Mouse (Mus musculus) neutrophil, adult 83 days (primary cell): ENCODE measurements around the gene Ap1s3. TPM values are rescaled to one million over a fixed set of nuclear protein-coding genes. Genes with fewer than 3 reads are reported as not detected.

Experiments
- total RNA-seq, 2 experiments: library from RNA; stranded (reverse); gene quantifications; one replicate each; pipeline ENCODE4 v1.2.4; 2023

The Ap1s3 gene
- 1 to 10 TPM; 8.5 to 9.7 TPM for total RNA-seq

DNA sequence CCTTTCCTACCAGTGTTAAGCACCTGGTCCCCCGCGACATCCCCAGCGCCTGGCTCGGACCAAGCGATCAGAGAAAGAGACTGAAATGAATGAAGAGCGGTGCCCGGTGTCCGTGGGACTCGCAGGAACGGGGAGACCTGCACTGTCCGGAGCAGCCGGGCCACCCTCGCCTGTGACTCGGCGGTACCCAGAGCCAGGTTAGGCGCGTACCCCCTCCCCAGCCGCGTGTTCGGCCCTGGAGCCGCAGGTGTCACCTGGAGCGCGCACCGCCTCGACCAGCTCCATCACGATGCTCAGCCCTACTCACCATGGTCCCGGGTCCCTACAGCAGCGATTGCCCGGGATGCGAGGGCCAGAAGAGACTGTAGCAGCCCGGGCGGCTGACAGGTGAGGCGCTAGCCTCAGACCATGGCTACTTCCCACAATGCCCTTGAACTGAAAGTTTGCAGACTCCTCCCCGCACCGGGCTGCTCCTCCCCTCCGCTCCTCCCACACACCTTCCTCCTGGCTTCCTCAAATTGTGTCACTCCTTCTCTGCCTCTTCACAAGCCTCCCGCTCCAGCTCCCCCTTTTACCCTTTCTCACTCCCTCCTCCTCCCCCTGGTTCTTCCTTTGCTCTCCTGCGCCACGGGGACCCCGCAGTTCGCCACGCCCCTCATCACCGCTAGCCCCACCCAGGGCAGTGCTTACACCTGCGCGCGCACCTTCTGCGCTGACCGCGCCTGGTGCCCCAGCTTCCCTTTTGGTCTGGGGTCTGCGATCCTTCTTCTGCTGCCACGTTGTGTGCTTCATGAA lies at the start of gene Ap1s3:
Ap1s3 (minus strand) TSS at position 430 of the 795 bp plus-strand sequence.

Other genes starting within 250 kb of the Ap1s3 start
- not detected for gene Scg2, start 231.9 kb downstream of the Ap1s3 start, total RNA-seq
- 10 to 100 TPM; 15.9 to 16.6 TPM for gene Mrpl44, start 104.0 kb upstream of the Ap1s3 start, total RNA-seq
- 10 to 100 TPM; 48.6 to 52.1 TPM for gene Wdfy1, start 104.2 kb upstream of the Ap1s3 start, total RNA-seq
- gene Serpine2, start 189.2 kb upstream of the Ap1s3 start, total RNA-seq = 10 to 100 TPM in 1 of 2 experiments, 1 to 10 TPM in 1; 7.1 to 10.8 TPM